Mouse (Mus musculus) hindbrain, embryonic 13.5 days (tissue): Measurements from ENCODE around the gene Itsn2. TPM values are rescaled to one million over a fixed set of nuclear protein-coding genes. Genes with fewer than 3 reads are reported as not detected.
"Not testable (repeated sequence)": the region's sequence is repeated elsewhere in the genome, so short reads cannot be mapped to it uniquely, and the experiment has no call there.

Experiments
- ATAC-seq: fragments of 200-750 bp; cut with Nextera tagmentation; 2 replicates; pipeline ENCODE4 v1.8.0; 2017; ENCODE audit warnings: moderate TSS enrichment; ENCODE audit not compliant: low FRiP score
- H3K27ac ChIP-seq: fragments of 300-500 bp; sonication (generic); 2 replicates; pipeline ENCODE4 v1.5.1; 2015; ENCODE audit warnings: inconsistent platforms, mild to moderate bottlenecking, moderate library complexity
- H3K27me3 ChIP-seq: fragments of 300-500 bp; sonication (generic); 2 replicates; pipeline ENCODE4 v1.6.1; 2015; ENCODE audit warnings: mild to moderate bottlenecking, inconsistent platforms
- H3K36me3 ChIP-seq: fragments of 300-500 bp; sonication (generic); 2 replicates; pipeline ENCODE4 v1.6.1; 2015; ENCODE audit warnings: mild to moderate bottlenecking, inconsistent platforms
- H3K4me1 ChIP-seq: fragments of 300-500 bp; sonication (generic); replicated peaks from 2 replicates; pipeline ENCODE4 v1.6.1; 2015; ENCODE audit warnings: inconsistent platforms
- H3K4me2 ChIP-seq: fragments of 300-500 bp; sonication (generic); 2 replicates; pipeline ENCODE4 v1.6.1; 2015; ENCODE audit warnings: inconsistent platforms, mild to moderate bottlenecking, moderate library complexity
- H3K4me3 ChIP-seq: fragments of 300-500 bp; sonication (generic); 2 replicates; pipeline ENCODE4 v1.5.1; 2015; ENCODE audit warnings: mild to moderate bottlenecking, inconsistent platforms
- H3K9ac ChIP-seq: fragments of 300-500 bp; sonication (generic); 2 replicates; pipeline ENCODE4 v1.6.1; 2015; ENCODE audit warnings: mild to moderate bottlenecking, inconsistent platforms
- H3K9me3 ChIP-seq: fragments of 300-500 bp; sonication (generic); 2 replicates; pipeline ENCODE4 v1.6.1; 2016; ENCODE audit warnings: inconsistent platforms
- WGBS: fragments of 180-500 bp; shearing (Covaris S2); methylation state at CpG from one replicate; pipeline ENCODE4 v1.1.7; 2015; 5-methylcytosine and 5-hydroxymethylcytosine counted together
- polyA plus RNA-seq: library from polyadenylated mRNA; unstranded; fragments of >200 nt; fragmentation: Nextera tagmentation; extraction: Ambion mirVana; gene quantifications from 2 replicates; pipeline ENCODE4 v1.2.1, GENCODE M21; 2015

Gene Itsn2
- polyA plus RNA-seq, 1 experiment from 2014 or later: 16.2 TPM

GRCm38 (mm10) chr12:4719066-4719761, 126.8 kb downstream of the Itsn2 start:
- Histone ChIP-seq H3K4me2 (no peak overlapping the region), H3K9me3 (no peaks in the 10 kb centered on the region), H3K4me1 (peaks cover 3% of the 10 kb centered on the region; the same call in 1 of the 2 replicates), H3K4me3 (no peak overlapping the region), H3K27me3 (no peaks in the 10 kb centered on the region), H3K27ac (no peak overlapping the region), H3K9ac (no peak overlapping the region), H3K36me3 (no peaks in the 10 kb centered on the region)
- ATAC-seq: no peak
- 88% methylated on average over 13 of the region's 13 CpGs for WGBS

DNA sequence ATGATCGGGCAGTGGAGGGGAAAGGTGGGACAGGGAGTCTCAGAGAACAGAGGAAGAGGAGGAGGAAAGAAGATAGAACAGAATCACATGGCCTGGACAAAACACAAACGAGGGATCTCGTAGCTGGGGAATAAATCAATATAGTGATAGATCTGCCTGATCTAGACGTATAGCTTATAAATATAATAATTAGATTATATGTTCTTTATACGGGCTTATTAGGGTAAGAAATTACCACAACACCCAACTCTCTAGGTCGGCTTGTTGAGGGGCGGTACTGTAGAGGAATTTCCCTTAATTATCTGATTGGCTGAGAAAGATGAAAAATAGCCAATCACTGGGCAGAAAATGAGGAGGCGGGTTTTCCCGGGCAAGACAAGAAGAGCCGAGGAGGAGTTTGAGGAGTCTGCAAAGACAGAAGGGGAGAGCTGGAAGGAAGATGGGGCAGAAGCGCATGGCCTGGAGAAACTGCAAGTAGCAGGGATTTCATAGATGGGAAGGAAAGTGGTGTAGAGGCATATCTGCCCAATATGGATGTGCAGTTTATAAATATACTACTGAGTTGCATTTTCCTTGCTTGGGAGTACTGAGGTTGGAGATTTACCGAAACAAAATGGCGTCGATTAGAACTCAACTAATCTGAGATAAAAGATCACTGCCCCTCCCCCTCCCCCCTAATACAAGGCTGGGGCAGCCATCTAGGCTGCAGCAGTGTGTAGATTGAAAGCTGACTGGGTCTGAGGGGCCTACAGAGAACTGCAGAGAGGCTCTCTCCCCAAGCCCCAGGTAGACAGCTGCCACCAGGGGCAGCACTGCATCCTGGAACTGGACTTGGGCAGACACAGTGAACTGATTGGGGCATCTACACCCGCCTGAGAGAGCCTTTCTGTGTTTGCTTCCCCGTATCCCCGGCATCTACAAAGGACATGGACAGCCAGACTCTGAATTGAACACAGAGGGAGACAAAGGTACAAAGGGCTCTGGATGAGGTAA, 127.6 kb downstream of the Itsn2 start:
- WGBS: 79% methylated on average over 17 of the region's 17 CpGs
- Histone ChIP-seq H3K9ac (no peak overlapping the region), H3K9me3 (no peaks in the 10 kb centered on the region), H3K4me1 (peaks cover 3% of the 10 kb centered on the region; the same call in 1 of the 2 replicates), H3K27me3 (no peaks in the 10 kb centered on the region), H3K36me3 (no peaks in the 10 kb centered on the region), H3K27ac (no peak overlapping the region), H3K4me3 (no peak overlapping the region), H3K4me2 (no peak overlapping the region)
- no peak for ATAC-seq

DNA sequence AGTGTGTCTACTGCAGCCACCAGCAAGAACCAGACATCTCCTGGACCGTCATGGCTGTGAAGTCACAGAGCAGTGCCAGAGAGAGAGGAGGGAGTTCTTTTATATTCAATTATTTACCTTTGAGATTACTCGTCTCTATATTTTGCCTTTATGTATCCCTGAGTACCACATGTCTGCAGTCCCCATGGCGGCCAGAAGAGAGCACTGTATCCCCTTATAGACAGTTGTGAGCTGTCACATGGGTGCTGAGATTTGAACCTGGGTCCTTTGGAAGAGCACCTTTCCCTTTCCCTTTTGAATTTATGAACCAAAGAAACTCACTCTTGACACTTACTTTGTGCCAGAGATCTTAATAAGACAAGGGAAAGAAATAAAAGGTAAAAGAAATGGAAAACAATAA, 136.7 kb downstream of the Itsn2 start:
- Histone ChIP-seq H3K36me3 (no peaks in the 10 kb centered on the region), H3K27me3 (no peaks in the 10 kb centered on the region), H3K4me1 (no peaks in the 10 kb centered on the region), H3K4me3 (no peak overlapping the region), H3K27ac (no peak overlapping the region), H3K9me3 (no peaks in the 10 kb centered on the region), H3K9ac (no peak overlapping the region), H3K4me2 (no peak overlapping the region)
- no peak for ATAC-seq
- 83% methylated on average over 3 of the region's 3 CpGs for WGBS

DNA sequence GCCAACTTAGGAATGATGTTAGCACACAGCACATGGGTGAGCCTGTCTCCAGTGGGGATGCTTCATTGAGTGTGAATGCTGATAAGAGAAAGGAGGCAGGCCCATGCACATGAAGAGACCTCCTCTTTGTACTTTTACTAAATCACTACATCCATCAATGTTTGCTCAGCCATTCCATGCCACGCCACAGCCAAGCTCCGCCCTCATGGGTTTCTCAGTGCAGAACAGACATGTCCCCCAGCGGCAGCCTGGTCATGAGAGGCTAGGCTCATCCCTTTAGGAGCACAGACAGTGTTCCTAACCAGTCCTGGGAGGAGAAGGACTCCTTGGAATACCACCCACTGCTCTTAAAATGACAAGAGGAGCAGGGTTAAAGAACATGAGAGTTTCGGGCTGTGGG, 139.2 kb downstream of the Itsn2 start:
- Histone ChIP-seq H3K9me3 (no peaks in the 10 kb centered on the region), H3K4me1 (no peaks in the 10 kb centered on the region), H3K27me3 (no peaks in the 10 kb centered on the region), H3K36me3 (no peaks in the 10 kb centered on the region), H3K4me3 (no peak overlapping the region), H3K27ac (no peak overlapping the region), H3K9ac (no peak overlapping the region), H3K4me2 (no peak overlapping the region)
- ATAC-seq: no peak
- 66% methylated on average over 4 of the region's 4 CpGs for WGBS

DNA sequence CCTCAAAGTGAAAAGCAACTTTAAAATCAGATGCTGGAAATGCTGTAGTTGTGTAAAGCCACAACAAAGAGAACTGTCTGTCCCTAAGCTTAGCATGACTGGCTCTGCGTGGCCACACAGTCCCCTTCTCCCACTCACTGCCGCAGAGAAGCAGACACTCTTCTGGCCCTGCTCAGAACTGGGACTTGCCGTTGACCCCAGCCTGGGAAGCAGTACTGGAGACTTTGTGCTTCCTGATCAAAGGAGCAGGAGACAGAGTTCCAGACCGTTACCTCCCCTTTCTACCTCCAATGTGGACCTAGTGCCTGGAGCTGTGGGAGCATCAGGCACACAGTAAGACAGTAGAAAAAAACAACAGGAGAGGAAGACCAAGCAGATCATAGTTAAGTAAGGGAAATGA, 139.9 kb downstream of the Itsn2 start:
- H3K27ac ChIP-seq: no peak overlapping the region
- H3K9me3 ChIP-seq: no peaks in the 10 kb centered on the region
- H3K27me3 ChIP-seq: no peaks in the 10 kb centered on the region
- no peak overlapping the region for H3K4me2 ChIP-seq
- no peak for ATAC-seq
- 0 out of 2 replicates have a peak overlapping the region, but pooled peaks have one; percentile 13 for H3K9ac ChIP-seq
- H3K36me3 ChIP-seq: no peaks in the 10 kb centered on the region
- no peak overlapping the region for H3K4me3 ChIP-seq
- H3K4me1 ChIP-seq: no peaks in the 10 kb centered on the region
- WGBS: 60% methylated on average over 4 of the region's 4 CpGs

- H3K4me1 ChIP-seq: no peaks in the 10 kb centered on the region
- no peak within 1 kb of the TSS for H3K27ac ChIP-seq
- no peaks in the 10 kb centered on the region for H3K9me3 ChIP-seq
- no peak within 1 kb of the TSS for H3K4me2 ChIP-seq
- H3K27me3 ChIP-seq: no peaks in the 10 kb centered on the region
- H3K4me3 ChIP-seq: no peak within 1 kb of the TSS
- 85% methylated on average over 18 of the region's 18 CpGs for WGBS
- no peak for ATAC-seq
- H3K9ac ChIP-seq: no peak within 1 kb of the TSS
- no peaks in the 10 kb centered on the region for H3K36me3 ChIP-seq
These were observed 145.7 kb downstream of the Itsn2 start, which contains the start of gene Fam228a for GRCm38 (mm10) chr12:4738031-4738576. Gene Fam228a (minus strand): TSS chr12:4738430.

DNA sequence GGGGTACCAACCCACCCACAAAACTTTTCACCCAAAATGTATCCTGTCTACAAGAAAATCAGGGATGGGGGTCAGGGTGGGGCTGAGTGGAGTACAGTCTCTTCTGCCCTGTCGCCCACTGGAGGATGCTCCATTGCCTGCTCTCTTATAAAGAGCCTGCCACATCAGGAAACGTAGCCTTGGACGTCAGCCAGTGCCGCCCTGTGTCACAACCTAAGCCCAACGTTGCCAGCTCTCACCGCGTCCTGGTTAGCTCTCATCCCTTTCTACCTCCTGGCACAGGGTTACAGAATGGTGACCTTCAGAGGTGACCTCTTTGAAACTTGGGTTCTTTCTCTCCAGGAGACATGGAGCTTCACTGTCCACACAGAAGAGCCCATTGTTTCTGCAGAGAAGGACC, 148.4 kb downstream of the Itsn2 start:
- H3K9me3 ChIP-seq: no peaks in the 10 kb centered on the region
- no peak overlapping the region for H3K27ac ChIP-seq
- H3K4me2 ChIP-seq: no peak overlapping the region
- no peak overlapping the region for H3K4me3 ChIP-seq
- no peak for ATAC-seq
- no peaks in the 10 kb centered on the region for H3K36me3 ChIP-seq
- H3K9ac ChIP-seq: no peak overlapping the region
- WGBS: 81% methylated on average over 7 of the region's 7 CpGs
- no peaks in the 10 kb centered on the region for H3K4me1 ChIP-seq
- H3K27me3 ChIP-seq: no peaks in the 10 kb centered on the region

- 90% methylated on average over 3 of the region's 3 CpGs for WGBS
- H3K4me3 ChIP-seq: no peak overlapping the region
- H3K36me3 ChIP-seq: no peaks in the 10 kb centered on the region
- no peaks in the 10 kb centered on the region for H3K4me1 ChIP-seq
- no peak overlapping the region for H3K27ac ChIP-seq
- no peaks in the 10 kb centered on the region for H3K27me3 ChIP-seq
- no peak overlapping the region for H3K9ac ChIP-seq
- H3K4me2 ChIP-seq: no peak overlapping the region
- no peaks in the 10 kb centered on the region for H3K9me3 ChIP-seq
- no peak for ATAC-seq
These were observed 149.7 kb downstream of the Itsn2 start for GRCm38 (mm10) chr12:4742183-4742582.

DNA sequence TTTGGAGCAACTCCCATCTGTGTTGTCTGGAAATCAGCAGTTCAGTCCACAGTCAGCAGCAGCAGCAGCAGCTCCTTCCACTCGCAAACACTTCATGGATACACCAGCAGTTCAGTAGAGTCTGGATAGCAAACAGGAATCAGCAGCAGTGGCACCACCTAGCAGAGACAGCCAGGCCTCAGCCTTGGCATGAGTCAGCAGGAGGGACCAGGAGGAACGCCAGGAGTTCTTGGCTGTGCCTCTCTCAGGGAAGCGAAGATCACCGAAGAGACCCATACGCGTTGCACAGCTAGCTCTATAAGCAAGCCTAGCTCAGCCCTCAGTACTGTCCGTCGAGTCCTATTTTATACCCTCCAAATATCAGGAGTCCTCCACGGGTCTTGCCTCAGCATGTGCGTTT, 152.0 kb downstream of the Itsn2 start:
- WGBS: 93% methylated on average over 10 of the region's 10 CpGs
- no peaks in the 10 kb centered on the region for H3K27me3 ChIP-seq
- H3K9me3 ChIP-seq: no peaks in the 10 kb centered on the region
- ATAC-seq: no peak
- no peaks in the 10 kb centered on the region for H3K4me1 ChIP-seq
- no peak overlapping the region for H3K4me3 ChIP-seq
- no peaks in the 10 kb centered on the region for H3K36me3 ChIP-seq
- no peak overlapping the region for H3K27ac ChIP-seq
- no peak overlapping the region for H3K9ac ChIP-seq
- no peak overlapping the region for H3K4me2 ChIP-seq

GRCm38 (mm10) chr12:4754451-4754850, 162.0 kb downstream of the Itsn2 start:
- not testable (repeated sequence) for H3K27ac ChIP-seq, H3K27me3 ChIP-seq, ATAC-seq, H3K9ac ChIP-seq, H3K4me3 ChIP-seq, H3K4me1 ChIP-seq, H3K36me3 ChIP-seq, H3K9me3 ChIP-seq, H3K4me2 ChIP-seq
- 91% methylated on average over 4 of the region's 4 CpGs for WGBS

GRCm38 (mm10) chr12:4757060-4757459, 164.6 kb downstream of the Itsn2 start:
- WGBS: 90% methylated on average over 1 of the region's 1 CpGs
- H3K4me3 ChIP-seq: no peak overlapping the region
- no peak overlapping the region for H3K9ac ChIP-seq
- H3K9me3 ChIP-seq: 0 out of 2 replicates have a peak, but pooled peaks cover 3% of the 10 kb centered on the region
- no peak for ATAC-seq
- H3K27ac ChIP-seq: no peak overlapping the region
- no peaks in the 10 kb centered on the region for H3K27me3 ChIP-seq
- no peaks in the 10 kb centered on the region for H3K4me1 ChIP-seq
- H3K36me3 ChIP-seq: 0 out of 2 replicates have a peak, but pooled peaks cover 3% of the 10 kb centered on the region
- H3K4me2 ChIP-seq: no peak overlapping the region
